Mouse (Mus musculus) adrenal gland, adult 2 months (tissue): Measurements from ENCODE around the gene 1810024B03Rik. TPM values are rescaled to one million over a fixed set of nuclear protein-coding genes. Genes with fewer than 3 reads are reported as not detected.
"Not testable (repeated sequence)": the region's sequence is repeated elsewhere in the genome, so short reads cannot be mapped to it uniquely, and the experiment has no call there.

Source experiments
- DNase-seq: peaks from one replicate; pipeline ENCODE4 v3.0.0; 2021
- long read RNA-seq: library from polyadenylated mRNA; stranded (forward); transcript quantifications from one replicate; pipeline ENCODE4 v2.0.0, GENCODE M21; 2021
- polyA plus RNA-seq: library from polyadenylated mRNA; depleted of rRNA; stranded (reverse); fragments of >200 nt; gene quantifications from 2 replicates; pipeline ENCODE4 v1.2.3, GENCODE M21; 2012; rRNA removed
- total RNA-seq, 2 experiments: library from RNA; stranded (reverse); gene quantifications; 2 replicates each; pipeline ENCODE4 v1.2.3; 2021

1810024B03Rik gene
- total RNA-seq, result 1 to 10 TPM; 1.6 to 2.0 TPM
- 1.0 and 1.3 TPM in 2 replicates for polyA plus RNA-seq
- long read RNA-seq, partial matches to known transcripts, result 0 of 4 reads
- long read RNA-seq, other reads (novel, unspliced or antisense), result 0 of 4 reads

- peak; percentile 95 for DNase-seq
These were observed at the start of gene 1810024B03Rik, which contains the start of gene Snrnp200 for GRCm38 (mm10) chr2:127207547-127208451. Gene 1810024B03Rik, minus strand, starts transcription at chr2:127208280. Gene Snrnp200, plus strand, starts transcription at chr2:127208386.

GRCm38 (mm10) chr2:127255294-127255693 lies 47.2 kb upstream of the 1810024B03Rik start:
- DNase-seq, result no peak

- DNase-seq, result peak; percentile 66
These were observed 46.6 kb upstream of the 1810024B03Rik start for GRCm38 (mm10) chr2:127254604-127255134.

GRCm38 (mm10) chr2:127252787-127253186 lies 44.7 kb upstream of the 1810024B03Rik start:
- no peak for DNase-seq

GRCm38 (mm10) chr2:127251880-127252527 lies 43.9 kb upstream of the 1810024B03Rik start:
- peak; percentile 74 for DNase-seq

- no peak for DNase-seq
These were observed 43.4 kb upstream of the 1810024B03Rik start for GRCm38 (mm10) chr2:127251457-127251856.

GRCm38 (mm10) chr2:127250291-127251008 lies 42.4 kb upstream of the 1810024B03Rik start:
- no peak for DNase-seq

- peak; percentile 68 for DNase-seq
These were observed 40.4 kb upstream of the 1810024B03Rik start for GRCm38 (mm10) chr2:127248334-127249004.

GRCm38 (mm10) chr2:127247592-127248333 lies 39.7 kb upstream of the 1810024B03Rik start, which contains the start of the genes Ciao1 and Tmem127:
Gene Ciao1, minus strand, starts transcription at chr2:127247816.
Gene Tmem127, plus strand, starts transcription at chr2:127247908.
- peak; percentile 98 for DNase-seq

GRCm38 (mm10) chr2:127240065-127240464 lies 32.0 kb upstream of the 1810024B03Rik start:
- peak; percentile 12 for DNase-seq

- DNase-seq, result no peak
These were observed 30.0 kb upstream of the 1810024B03Rik start for GRCm38 (mm10) chr2:127237897-127238610.

- no peak for DNase-seq
These were observed 17.2 kb upstream of the 1810024B03Rik start for GRCm38 (mm10) chr2:127225261-127225660.

GRCm38 (mm10) chr2:127217746-127218145 lies 9.7 kb upstream of the 1810024B03Rik start:
- DNase-seq, result no peak

- DNase-seq, result no peak
These were observed 2.6 kb upstream of the 1810024B03Rik start for GRCm38 (mm10) chr2:127210701-127211100.

- no peak for DNase-seq
These were observed 331 bp upstream of the 1810024B03Rik start for GRCm38 (mm10) chr2:127208452-127208769.

- no peak for DNase-seq
These were observed 1.2 kb downstream of the 1810024B03Rik start for GRCm38 (mm10) chr2:127206916-127207315.

GRCm38 (mm10) chr2:127205936-127206335 lies 2.1 kb downstream of the 1810024B03Rik start:
- not testable (repeated sequence) for DNase-seq

GRCm38 (mm10) chr2:127204932-127205331 lies 3.1 kb downstream of the 1810024B03Rik start:
- DNase-seq, result peak; percentile 36

- DNase-seq, result no peak
These were observed 18.5 kb downstream of the 1810024B03Rik start for GRCm38 (mm10) chr2:127189574-127189973.
